Mouse (Mus musculus) megakaryocyte-erythroid progenitor cell, adult 5-6 weeks (primary cell): ENCODE results near the gene Grip2. TPM values are rescaled to one million over a fixed set of nuclear protein-coding genes. Genes with fewer than 3 reads are reported as not detected.
A peak's percentile ranks its signal among the peaks of the same experiment; 100 is the strongest.

ENCODE experiments used
- ATAC-seq: replicated peaks from 2 replicates; pipeline ENCODE4 v1.8.0; 2016; ENCODE audit warnings: mild to moderate bottlenecking, inconsistent platforms; ENCODE audit not compliant: severe bottlenecking, poor library complexity, low FRiP score, low TSS enrichment
- total RNA-seq, 2 experiments: library from RNA; stranded (forward) in 1 of 2; stranded (reverse) in 1 of 2; fragments of 200-1000, 215-1000 nt in 1 of 2; fragments of >200 nt in 1 of 2; fragmentation: Nextera tagmentation in 1 of 2; gene quantifications; 2 replicates each; pipeline ENCODE4 v1.2.3; 2014 to 2017

Grip2 gene
- total RNA-seq (2014; fragmentation: Nextera tagmentation) (not detected in 2 replicates), total RNA-seq (2017) (0.08 TPM in 1 of 2 replicates, not detected in the other)

- no peak for ATAC-seq
These were observed at the start of gene Grip2 for GRCm38 (mm10) chr6:91827016-91827570. Gene Grip2 (minus strand): TSS chr6:91827250.

- ATAC-seq: no peak
These were observed 45.7 kb upstream of the Grip2 start for GRCm38 (mm10) chr6:91872781-91873180.

GRCm38 (mm10) chr6:91868091-91868490 lies 41.0 kb upstream of the Grip2 start:
- ATAC-seq: no peak

GRCm38 (mm10) chr6:91865601-91866000 lies 38.6 kb upstream of the Grip2 start:
- no peak for ATAC-seq

- ATAC-seq: no peak
These were observed 37.5 kb upstream of the Grip2 start for GRCm38 (mm10) chr6:91864595-91864994.

GRCm38 (mm10) chr6:91862848-91863247 lies 35.8 kb upstream of the Grip2 start:
- ATAC-seq: no peak

- no peak for ATAC-seq
These were observed 31.3 kb upstream of the Grip2 start for GRCm38 (mm10) chr6:91858339-91858738.

GRCm38 (mm10) chr6:91852550-91852949 lies 25.5 kb upstream of the Grip2 start:
- ATAC-seq: peak; percentile 77; the same call in 1 of the 2 replicates

GRCm38 (mm10) chr6:91843628-91844153 lies 16.6 kb upstream of the Grip2 start:
- ATAC-seq: no peak

- ATAC-seq: no peak
These were observed 16.0 kb upstream of the Grip2 start for GRCm38 (mm10) chr6:91842897-91843627.

GRCm38 (mm10) chr6:91839010-91839871 lies 12.2 kb upstream of the Grip2 start:
- ATAC-seq: peak; percentile 83

- ATAC-seq: no peak
These were observed 5.9 kb upstream of the Grip2 start for GRCm38 (mm10) chr6:91832863-91833440.

- no peak for ATAC-seq
These were observed 876 bp upstream of the Grip2 start for GRCm38 (mm10) chr6:91827926-91828325.

GRCm38 (mm10) chr6:91818271-91818670 lies 8.8 kb downstream of the Grip2 start:
- no peak for ATAC-seq

- ATAC-seq: no peak
These were observed 11.1 kb downstream of the Grip2 start for GRCm38 (mm10) chr6:91815976-91816375.

GRCm38 (mm10) chr6:91813611-91814010 lies 13.4 kb downstream of the Grip2 start:
- no peak for ATAC-seq

- no peak for ATAC-seq
These were observed 17.0 kb downstream of the Grip2 start for GRCm38 (mm10) chr6:91810007-91810406.

- no peak for ATAC-seq
These were observed 19.0 kb downstream of the Grip2 start for GRCm38 (mm10) chr6:91808022-91808421.

GRCm38 (mm10) chr6:91807169-91807568 lies 19.9 kb downstream of the Grip2 start:
- ATAC-seq: no peak

GRCm38 (mm10) chr6:91804177-91804576 lies 22.9 kb downstream of the Grip2 start:
- ATAC-seq: no peak
